Mouse (Mus musculus) heart, adult 2 months (tissue): Measurements from ENCODE around the gene Ranbp1. TPM values are rescaled to one million over a fixed set of nuclear protein-coding genes. Genes with fewer than 3 reads are reported as not detected.

Experiments
- DNase-seq, 2 experiments: peaks; one replicate each; pipeline ENCODE4 v3.0.0; 2021
- H3K27ac ChIP-seq: fragments of 200-600 bp; 2 replicates; pipeline ENCODE4 v1.8.1; 2022
- H3K27me3 ChIP-seq: fragments of 200-500 bp; 2 replicates; pipeline ENCODE4 v1.6.1; 2012; ENCODE audit warnings: mild to moderate bottlenecking, low read length, inconsistent platforms, mixed read lengths; ENCODE audit not compliant: control insufficient read depth, insufficient read depth
- H3K36me3 ChIP-seq: fragments of 200-500 bp; 2 replicates; pipeline ENCODE4 v1.6.1; 2012; ENCODE audit warnings: low read length, inconsistent platforms; ENCODE audit not compliant: control insufficient read depth, insufficient read depth
- H3K4me1 ChIP-seq: fragments of 200-500 bp; 2 replicates; pipeline ENCODE4 v1.6.1; 2011; ENCODE audit warnings: low read length; ENCODE audit not compliant: control insufficient read depth, insufficient read depth
- H3K4me3 ChIP-seq: fragments of 200-600 bp; 2 replicates; pipeline ENCODE4 v1.8.1; 2022
- H3K79me2 ChIP-seq: fragments of 200-500 bp; replicated peaks from 2 replicates; pipeline ENCODE4 v1.6.1; 2012; ENCODE audit warnings: mild to moderate bottlenecking, inconsistent platforms, low read length, moderate library complexity, mixed read lengths; ENCODE audit not compliant: control insufficient read depth, insufficient read depth
- H3K9ac ChIP-seq: fragments of 200-500 bp; 2 replicates; pipeline ENCODE4 v1.6.1; 2012; ENCODE audit warnings: low read depth, mild to moderate bottlenecking, control low read depth, inconsistent platforms, low read length, mixed read lengths
- CTCF ChIP-seq: fragments of 200-600 bp; IDR thresholded peaks from 2 replicates; pipeline ENCODE4 v1.8.1; 2022; ENCODE audit warnings: antibody characterized with exemption, mild to moderate bottlenecking, moderate library complexity
- EP300 ChIP-seq: fragments of 200-500 bp; IDR thresholded peaks from 2 replicates; pipeline ENCODE4 v1.6.1; 2011; ENCODE audit warnings: low read depth, low read length, control low read depth; ENCODE audit not compliant: insufficient read depth
- POLR2A ChIP-seq: fragments of 200-500 bp; IDR thresholded peaks from 2 replicates; pipeline ENCODE4 v1.6.1; 2011; ENCODE audit warnings: mild to moderate bottlenecking, low read depth, low read length, control low read depth; ENCODE audit not compliant: insufficient read depth
- WGBS: fragments of 180-500 bp; shearing (Covaris S2); methylation state at CpG from one replicate; pipeline ENCODE4 v1.1.7; 2018; 5-methylcytosine and 5-hydroxymethylcytosine counted together
- intact Hi-C: fragments of 180-260 bp; cut with DNase I; formaldehyde crosslinking; loops from one replicate; pipeline ENCODE4 v1.15.1; 2025
- polyA plus RNA-seq: library from polyadenylated mRNA; depleted of rRNA; stranded (reverse); fragments of >200 nt; gene quantifications from 2 replicates; pipeline ENCODE4 v1.2.3, GENCODE M21; 2012
- total RNA-seq, 2 experiments: library from RNA; stranded (reverse); gene quantifications; 2 replicates each; pipeline ENCODE4 v1.2.3; 2021

The Ranbp1 gene
- total and polyA plus RNA-seq, 3 experiments: 25.1 to 41.2 (median 40.1) TPM

GRCm38 (mm10) chr16:18250828-18251790 is 2.6 kb upstream of the Ranbp1 start:
- H3K9ac ChIP-seq: no peak overlapping the region
- 50% methylated on average over 10 of the region's 10 CpGs for WGBS
- intact Hi-C loops: no loop called here
- H3K4me3 ChIP-seq: no peak overlapping the region
- DNase-seq: no peak
- TF ChIP-seq POLR2A: no peak
- no peaks in the 10 kb centered on the region for H3K27me3 ChIP-seq
- H3K4me1 ChIP-seq: peaks cover 5% of the 10 kb centered on the region
- peaks cover 5% of the 10 kb centered on the region; the same call in 1 of the 2 replicates for H3K79me2 ChIP-seq
- no peak overlapping the region for H3K27ac ChIP-seq
- H3K36me3 ChIP-seq: peaks cover 5% of the 10 kb centered on the region; the same call in 1 of the 2 replicates

GRCm38 (mm10) chr16:18250231-18250630 is 1.7 kb upstream of the Ranbp1 start:
- no peak overlapping the region for H3K4me3 ChIP-seq
- 57% methylated on average over 4 of the region's 4 CpGs for WGBS

DNA sequence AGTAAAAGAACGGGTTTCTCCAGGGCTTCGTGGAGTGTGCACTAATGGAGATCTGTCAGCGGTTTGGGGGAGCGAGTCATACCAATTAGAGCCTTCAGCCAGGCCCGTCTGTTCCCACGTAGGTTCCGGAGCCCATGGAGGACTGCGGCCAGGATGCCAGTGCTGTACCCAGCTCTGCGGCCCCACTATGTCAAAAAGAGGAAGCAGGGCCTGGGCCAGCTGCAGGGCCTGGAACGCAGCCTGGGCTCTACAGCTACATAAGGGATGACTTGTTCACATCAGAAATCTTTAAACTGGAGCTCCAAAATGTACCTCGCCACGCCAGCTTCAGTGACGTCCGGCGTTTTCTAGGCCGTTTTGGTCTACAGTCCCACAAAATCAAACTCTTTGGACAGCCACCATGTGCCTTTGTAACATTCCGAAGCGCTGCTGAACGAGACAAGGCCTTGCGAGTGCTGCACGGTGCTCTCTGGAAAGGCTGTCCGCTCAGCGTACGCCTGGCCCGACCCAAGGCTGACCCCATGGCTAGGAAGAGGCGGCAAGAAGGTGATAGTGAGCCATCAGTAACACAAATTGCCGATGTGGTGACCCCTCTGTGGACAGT is 934 bp upstream of the Ranbp1 start:
- Histone ChIP-seq H3K4me3 (peak overlapping the region; percentile 99), H3K36me3 (peaks cover 5% of the 10 kb centered on the region; the same call in 1 of the 2 replicates), H3K27me3 (no peaks in the 10 kb centered on the region), H3K9ac (peak overlapping the region; percentile 78), H3K4me1 (peaks cover 5% of the 10 kb centered on the region), H3K27ac (peak overlapping the region; percentile 76), H3K79me2 (peaks cover 5% of the 10 kb centered on the region)
- intact Hi-C loops: loop anchor here (2.0 to 10.0 kb wide), 3 partner anchors 15 to 565 kb away; partner anchors contain the start of genes Cdc45, Dgcr8, Ufd1 and Zdhhc8
- peak; percentile 59 to 72 for DNase-seq
- 3% methylated on average over 27 of the region's 27 CpGs for WGBS
- no peak for TF ChIP-seq CTCF
- TF ChIP-seq POLR2A: no peak
- TF ChIP-seq EP300: no peak

More at GRCm38 (mm10) chr16:18250231-18250630, 1.7 kb upstream of the Ranbp1 start:
- TF ChIP-seq EP300: no peak
- no peak for TF ChIP-seq POLR2A
- TF ChIP-seq CTCF: no peak
- H3K27me3 ChIP-seq: no peaks in the 10 kb centered on the region
- no peak overlapping the region for H3K27ac ChIP-seq
- intact Hi-C loops: no loop called here
- peaks cover 5% of the 10 kb centered on the region; the same call in 1 of the 2 replicates for H3K36me3 ChIP-seq
- H3K79me2 ChIP-seq: peaks cover 5% of the 10 kb centered on the region
- DNase-seq: no peak
- no peak overlapping the region for H3K9ac ChIP-seq
- H3K4me1 ChIP-seq: peaks cover 5% of the 10 kb centered on the region

GRCm38 (mm10) chr16:18247521-18248399 is 772 bp downstream of the Ranbp1 start:
- H3K27me3 ChIP-seq: no peaks in the 10 kb centered on the region
- peak overlapping the region; percentile 99 for H3K4me3 ChIP-seq
- H3K79me2 ChIP-seq: peaks cover 5% of the 10 kb centered on the region
- DNase-seq: no peak
- TF ChIP-seq CTCF (no peak), EP300 (no peak), POLR2A (no peak)
- H3K4me1 ChIP-seq: peaks cover 5% of the 10 kb centered on the region
- WGBS: under 1% methylated on average over 33 of the region's 33 CpGs
- intact Hi-C loops: loop anchor here (2.0 to 10.0 kb wide), 3 partner anchors 13 to 567 kb away; partner anchors contain the start of genes Cdc45, Dgcr8, Ufd1 and Zdhhc8
- peaks cover 5% of the 10 kb centered on the region; the same call in 1 of the 2 replicates for H3K36me3 ChIP-seq
- peak overlapping the region; percentile 85 for H3K9ac ChIP-seq
- H3K27ac ChIP-seq: peak overlapping the region; percentile 76

DNA sequence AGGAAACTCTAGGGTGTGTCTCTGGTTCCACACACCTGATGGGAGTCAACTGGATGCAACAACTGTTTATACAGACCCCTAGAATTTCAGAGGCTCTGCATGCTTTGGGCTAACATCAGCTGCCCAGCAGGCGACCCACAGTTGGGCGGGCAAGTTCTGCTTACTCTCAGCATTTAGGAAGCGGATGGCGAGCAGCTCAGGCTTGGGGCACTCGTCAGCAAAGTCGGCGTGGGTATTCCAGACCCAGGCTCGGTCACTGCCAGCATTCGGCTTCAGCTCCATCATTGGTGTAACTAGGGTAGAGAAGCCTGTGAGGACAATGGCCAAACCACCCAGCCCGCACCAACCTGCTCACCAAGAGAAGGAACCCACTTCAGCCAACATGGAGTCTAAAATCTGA is 7.0 kb downstream of the Ranbp1 start:
- no peak for TF ChIP-seq CTCF
- no peak for TF ChIP-seq POLR2A
- no peak for TF ChIP-seq EP300
- no peaks in the 10 kb centered on the region for H3K36me3 ChIP-seq
- no peaks in the 10 kb centered on the region for H3K4me1 ChIP-seq
- no peak for DNase-seq
- no peak overlapping the region for H3K9ac ChIP-seq
- H3K27me3 ChIP-seq: no peaks in the 10 kb centered on the region
- no peak overlapping the region for H3K27ac ChIP-seq
- intact Hi-C loops: loop anchor here (10.0 kb wide), 1 partner anchor 573 kb away; the partner anchor contains the start of genes Cdc45 and Ufd1
- 90% methylated on average over 10 of the region's 10 CpGs for WGBS
- H3K79me2 ChIP-seq: no peaks in the 10 kb centered on the region; the same call in 1 of the 2 replicates
- no peak overlapping the region for H3K4me3 ChIP-seq
